Mouse (Mus musculus) right cerebral cortex, postnatal 25 days (tissue): ENCODE results near the gene Nudc.

ENCODE experiments used
- DNase-seq: peaks from one replicate; pipeline ENCODE4 v3.0.0; 2022

Gene Nudc

GRCm38 (mm10) chr4:133545272-133546231, at the start of gene Nudc:
Gene Nudc (minus strand): TSS chr4:133545996.
- DNase-seq: peak; percentile 96

GRCm38 (mm10) chr4:133595538-133595937, 49.7 kb upstream of the Nudc start:
- DNase-seq: peak; percentile 47

GRCm38 (mm10) chr4:133592570-133592969, 46.8 kb upstream of the Nudc start:
- no peak for DNase-seq

- peak; percentile 80 for DNase-seq
These were observed 38.5 kb upstream of the Nudc start, which contains the start of gene Gpn2 for GRCm38 (mm10) chr4:133584059-133584951. Gene Gpn2 (plus strand): TSS chr4:133584362.

GRCm38 (mm10) chr4:133583690-133584058, 37.9 kb upstream of the Nudc start:
- peak; percentile 8 for DNase-seq

GRCm38 (mm10) chr4:133577983-133578382, 32.2 kb upstream of the Nudc start:
- no peak for DNase-seq

- no peak for DNase-seq
These were observed 29.0 kb upstream of the Nudc start for GRCm38 (mm10) chr4:133574843-133575202.

- peak; percentile 91 for DNase-seq
These were observed 28.5 kb upstream of the Nudc start, which contains the start of gene Gpatch3 for GRCm38 (mm10) chr4:133574070-133574842. Gene Gpatch3 (plus strand): TSS chr4:133574745.

GRCm38 (mm10) chr4:133570066-133570466, 24.3 kb upstream of the Nudc start:
- no peak for DNase-seq

- DNase-seq: no peak
These were observed 23.7 kb upstream of the Nudc start for GRCm38 (mm10) chr4:133569291-133570065.

- no peak for DNase-seq
These were observed 21.5 kb upstream of the Nudc start for GRCm38 (mm10) chr4:133567251-133567650.

GRCm38 (mm10) chr4:133563123-133563571, 17.4 kb upstream of the Nudc start:
- DNase-seq: no peak

- no peak for DNase-seq
These were observed 15.8 kb upstream of the Nudc start for GRCm38 (mm10) chr4:133561622-133562021.

- no peak for DNase-seq
These were observed 14.1 kb upstream of the Nudc start for GRCm38 (mm10) chr4:133559846-133560245.

GRCm38 (mm10) chr4:133557041-133557717, 11.4 kb upstream of the Nudc start:
- DNase-seq: no peak

- DNase-seq: no peak
These were observed 7.9 kb upstream of the Nudc start for GRCm38 (mm10) chr4:133553448-133554330.

- no peak for DNase-seq
These were observed 7.1 kb upstream of the Nudc start, which contains the start of gene Nr0b2 for GRCm38 (mm10) chr4:133552768-133553447. Gene Nr0b2 (plus strand): TSS chr4:133553376.

GRCm38 (mm10) chr4:133552029-133552428, 6.2 kb upstream of the Nudc start:
- no peak for DNase-seq

GRCm38 (mm10) chr4:133536652-133537051, 9.1 kb downstream of the Nudc start:
- no peak for DNase-seq
